Mouse (Mus musculus): ENCODE data around the gene Kpna1.
A peak's percentile ranks its signal among the peaks of the same experiment; 100 is the strongest.
"Not testable (repeated sequence)": the region's sequence is repeated elsewhere in the genome, so short reads cannot be mapped to it uniquely, and the experiment has no call there.

The Kpna1 gene

GRCm38 (mm10) chr16:35978450-35978849 is at the start of gene Kpna1:
TSS of gene Kpna1 (plus strand) at chr16:35978750.
- not testable (repeated sequence) for ATAC-seq (ENCODE audit: low TSS enrichment)

- ATAC-seq (ENCODE audit: low TSS enrichment) = no peak
Measured at GRCm38 (mm10) chr16:35932179-35933055, 46.1 kb upstream of the Kpna1 start.

DNA sequence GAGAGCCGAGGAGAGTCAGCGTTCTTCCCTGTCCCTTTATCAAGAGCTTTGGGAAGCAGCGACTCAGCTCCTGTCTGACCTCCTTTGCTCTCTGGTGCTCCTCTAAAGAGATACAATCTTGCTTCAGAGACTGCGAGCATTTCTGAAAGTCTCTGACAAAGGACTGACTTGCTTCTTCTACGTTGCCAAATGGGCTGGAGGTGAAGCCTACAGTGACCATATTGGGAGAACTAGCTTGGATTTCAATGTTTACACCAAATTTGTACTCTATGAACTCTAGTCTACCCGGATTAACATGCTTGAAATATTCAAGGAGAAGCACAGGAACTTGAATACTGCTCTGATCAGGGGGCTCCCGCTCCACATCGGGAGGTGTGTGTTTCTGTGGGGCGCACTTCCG is 45.4 kb upstream of the Kpna1 start:
- no peak for ATAC-seq (ENCODE audit: low TSS enrichment)

DNA sequence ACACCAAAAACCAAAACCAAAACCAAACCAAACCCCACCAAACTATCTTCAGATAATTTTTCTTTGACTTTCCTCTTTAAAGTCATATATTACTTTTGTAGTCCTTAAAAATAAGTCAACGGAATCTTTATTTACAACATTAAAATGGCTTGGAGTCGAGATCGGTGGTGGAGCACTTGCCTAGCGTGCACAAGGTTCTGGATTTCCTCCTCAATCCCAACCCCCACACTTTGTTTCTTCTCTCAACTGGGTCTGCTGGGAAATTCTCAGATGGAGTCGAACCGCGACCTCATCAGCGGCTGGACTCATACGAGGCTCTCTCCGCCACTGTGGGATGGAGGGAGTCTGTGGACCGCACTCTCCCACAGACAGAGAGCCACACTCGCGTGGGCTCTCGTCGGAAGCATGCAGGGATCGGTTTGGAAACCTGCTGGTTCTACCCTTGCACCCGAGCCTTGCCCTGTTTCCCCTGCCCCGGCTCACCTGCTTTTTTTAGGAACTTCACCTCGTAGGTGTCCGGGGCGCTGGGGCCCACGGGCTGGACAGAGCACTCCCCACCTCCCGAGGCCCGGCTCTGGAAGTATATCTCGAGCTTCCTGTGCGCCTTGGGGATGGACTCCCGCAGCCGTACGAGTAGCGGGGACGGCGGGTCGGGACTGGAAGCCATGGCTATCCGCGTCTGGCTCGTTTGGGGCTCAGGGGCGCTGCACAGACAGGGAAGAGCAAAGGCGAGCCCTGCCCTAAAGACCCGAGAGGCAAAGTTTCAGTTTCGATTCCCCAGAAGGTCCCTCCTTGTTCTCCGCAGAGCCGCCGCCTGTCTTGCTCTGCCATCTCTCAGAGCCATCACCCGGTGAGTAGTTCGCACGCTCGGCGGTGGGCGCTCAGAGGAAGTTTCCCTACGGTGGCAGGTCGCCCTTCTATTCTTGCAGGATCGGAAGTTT is 40.1 kb upstream of the Kpna1 start, which contains the start of the genes Parp9 and Dtx3l:
Gene Parp9, plus strand, starts transcription at position 260 of the 941 bp plus-strand sequence.
Gene Dtx3l, minus strand, starts transcription at position 941 of the 941 bp plus-strand sequence.
- ATAC-seq (ENCODE audit: low TSS enrichment) = peak; percentile 83

GRCm38 (mm10) chr16:35939261-35939660 is 39.3 kb upstream of the Kpna1 start:
- no peak; the same call in 1 of the 2 replicates for ATAC-seq (ENCODE audit: low TSS enrichment)

GRCm38 (mm10) chr16:35939690-35940089 is 38.9 kb upstream of the Kpna1 start:
- peak; percentile 80 for ATAC-seq (ENCODE audit: low TSS enrichment)

GRCm38 (mm10) chr16:35941382-35941781 is 37.2 kb upstream of the Kpna1 start:
- ATAC-seq (ENCODE audit: low TSS enrichment) = no peak

DNA sequence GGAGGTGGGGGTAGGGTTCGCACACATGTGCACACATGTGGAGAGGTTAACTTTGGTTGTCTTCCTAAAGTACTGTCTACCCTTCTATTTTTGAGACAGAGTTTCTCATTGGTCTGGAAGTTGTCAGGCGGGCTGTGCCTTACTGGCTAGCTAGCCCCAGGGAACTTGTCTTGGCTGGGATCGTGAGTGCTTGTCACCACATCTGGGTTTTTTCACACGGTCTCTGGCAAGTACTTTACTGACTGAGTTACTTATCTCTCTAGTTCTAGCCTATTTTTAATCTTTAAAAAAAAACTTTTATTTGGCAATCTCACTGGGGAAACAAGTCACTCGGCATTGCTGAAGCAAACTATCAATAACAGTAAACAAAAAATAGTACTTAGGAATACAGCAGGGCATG is 29.3 kb upstream of the Kpna1 start:
- ATAC-seq (ENCODE audit: low TSS enrichment) = no peak

DNA sequence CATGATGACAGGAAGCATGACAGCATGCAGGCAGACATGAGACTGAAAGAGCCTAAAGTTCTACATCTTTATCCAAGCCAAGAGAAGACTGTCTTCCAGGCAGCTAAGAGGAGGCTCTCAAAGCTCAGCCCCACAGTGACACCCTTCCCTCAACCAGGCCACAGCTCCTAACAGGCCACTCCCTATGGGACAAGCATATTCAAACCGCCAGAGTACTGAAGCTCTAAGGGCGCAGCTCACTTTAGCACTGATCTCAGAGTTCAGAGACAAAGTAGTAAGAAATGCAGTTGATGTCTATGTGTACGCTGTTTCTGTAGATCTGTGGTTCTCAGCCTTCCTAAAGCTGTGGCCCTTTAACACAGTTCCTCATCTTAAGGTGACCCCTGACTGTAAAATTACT is 27.3 kb upstream of the Kpna1 start:
- no peak for ATAC-seq (ENCODE audit: low TSS enrichment)

GRCm38 (mm10) chr16:35952628-35953130 is 25.9 kb upstream of the Kpna1 start:
- ATAC-seq (ENCODE audit: low TSS enrichment) = no peak

DNA sequence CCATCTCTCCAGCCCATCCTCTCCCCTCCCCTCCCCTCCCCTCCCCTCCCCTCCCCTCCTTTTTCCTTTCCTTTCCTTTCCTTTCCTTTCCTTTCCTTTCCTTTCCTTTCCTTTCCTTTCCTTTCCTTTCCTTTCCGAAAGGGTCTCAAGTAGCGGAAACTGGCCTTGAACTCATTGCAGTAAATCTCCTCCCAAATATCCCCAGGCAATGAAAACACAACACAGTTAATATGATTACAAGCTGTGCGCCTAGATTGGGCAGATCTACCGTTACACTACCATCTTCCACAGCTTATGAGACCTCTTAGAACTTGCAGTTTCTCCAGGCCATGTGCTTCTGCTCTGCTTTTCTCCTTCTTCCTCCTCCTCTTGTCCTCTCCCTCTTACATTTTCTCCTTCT is 12.6 kb upstream of the Kpna1 start:
- ATAC-seq (ENCODE audit: low TSS enrichment) = not testable (repeated sequence)

GRCm38 (mm10) chr16:35966411-35967115 is 12.0 kb upstream of the Kpna1 start:
- no peak for ATAC-seq (ENCODE audit: low TSS enrichment)

DNA sequence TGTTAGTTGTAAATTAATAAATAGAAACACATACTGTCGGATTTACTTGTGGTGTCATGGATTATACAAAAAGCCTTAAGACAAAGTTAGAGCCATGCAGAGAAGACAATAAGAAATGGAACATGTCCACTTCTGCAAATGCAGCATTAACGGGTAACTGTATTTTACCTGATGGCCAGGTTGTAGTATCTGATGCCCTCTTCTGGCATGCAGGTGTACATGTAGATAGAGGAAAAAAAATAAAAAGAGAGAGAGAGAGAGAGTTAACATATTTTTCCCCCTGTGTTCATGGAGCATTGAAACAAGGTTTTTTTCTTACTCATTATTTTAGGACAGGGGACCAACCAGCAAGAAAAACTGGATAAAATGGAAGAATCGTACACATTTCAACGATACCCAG is 11.2 kb upstream of the Kpna1 start:
- no peak for ATAC-seq (ENCODE audit: low TSS enrichment)

DNA sequence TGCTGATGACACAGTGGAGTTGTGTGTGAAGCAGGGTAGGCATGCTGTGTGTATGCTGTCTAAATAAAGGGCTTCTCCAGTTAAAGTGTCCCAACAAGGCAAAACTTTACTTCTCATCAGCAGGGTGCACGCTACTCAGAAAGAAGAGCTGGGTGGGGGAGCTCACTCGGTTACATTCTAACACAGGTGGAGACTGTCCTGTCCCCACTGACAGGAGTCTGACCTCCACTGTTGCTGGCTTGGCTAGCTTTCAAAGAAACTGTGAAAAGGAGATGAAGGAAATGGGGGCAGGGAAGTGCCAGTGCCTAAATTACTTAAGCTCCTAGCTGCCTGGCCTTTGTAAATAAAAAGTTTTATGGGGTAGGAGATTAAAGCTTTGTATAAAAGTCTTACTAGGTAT is 10.4 kb upstream of the Kpna1 start:
- ATAC-seq (ENCODE audit: low TSS enrichment) = no peak

DNA sequence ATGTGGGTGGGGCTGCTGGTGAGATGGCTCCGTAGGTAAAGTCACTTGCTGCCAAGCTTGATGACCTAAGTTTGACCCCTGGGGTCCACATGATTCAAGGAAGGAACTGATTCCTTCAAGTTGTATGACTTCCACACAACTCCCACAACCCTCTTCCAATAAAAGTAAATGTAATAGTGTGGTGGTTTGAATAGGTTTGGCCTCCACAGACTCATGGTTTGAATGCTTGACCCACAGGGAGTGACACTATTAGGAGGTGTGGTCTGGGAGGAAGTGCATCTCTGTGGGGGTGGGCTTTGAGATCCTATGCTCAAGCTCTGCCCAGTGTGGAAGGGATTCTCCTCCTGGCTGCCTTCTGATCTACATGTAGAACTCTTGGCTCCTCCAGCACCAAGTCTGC is 4.5 kb upstream of the Kpna1 start:
- no peak for ATAC-seq (ENCODE audit: low TSS enrichment)

- ATAC-seq (ENCODE audit: low TSS enrichment) = 0 out of 2 replicates have a peak, but pooled peaks have one; percentile 29
Measured at GRCm38 (mm10) chr16:35981363-35981821, 2.8 kb downstream of the Kpna1 start.

GRCm38 (mm10) chr16:35982506-35982901 is 4.0 kb downstream of the Kpna1 start:
- ATAC-seq (ENCODE audit: low TSS enrichment) = no peak

DNA sequence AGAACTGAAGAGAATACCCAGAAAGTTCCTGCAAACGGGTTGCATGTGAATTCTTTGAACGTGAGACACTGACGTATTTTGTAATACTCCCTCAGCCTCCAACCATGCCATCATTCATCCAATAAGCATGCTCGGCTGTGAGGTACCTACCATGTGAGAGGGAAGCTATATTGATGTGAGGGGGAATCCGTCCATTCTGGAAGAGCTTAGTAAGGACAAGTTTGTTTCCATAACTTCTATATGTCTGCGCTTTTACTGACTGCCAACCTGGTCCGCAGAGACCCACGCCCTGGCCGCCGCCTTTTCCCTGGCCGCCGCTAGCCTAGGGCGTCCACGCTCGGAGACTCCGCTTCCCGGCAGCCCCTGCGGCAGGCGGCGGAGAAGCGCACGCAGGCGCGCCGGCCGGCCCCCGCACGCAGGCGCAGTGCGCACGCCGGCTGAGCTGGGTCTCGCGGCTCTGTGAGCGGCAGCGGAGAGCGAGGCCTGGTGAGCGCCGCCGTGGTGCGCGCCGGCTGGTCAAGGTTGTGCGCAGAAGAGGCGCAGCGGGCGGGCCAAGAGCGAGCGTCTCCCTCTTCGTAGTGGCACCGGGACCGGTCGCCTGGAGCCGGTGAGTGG is 4.5 kb downstream of the Kpna1 start:
- ATAC-seq (ENCODE audit: low TSS enrichment) = peak; percentile 91

DNA sequence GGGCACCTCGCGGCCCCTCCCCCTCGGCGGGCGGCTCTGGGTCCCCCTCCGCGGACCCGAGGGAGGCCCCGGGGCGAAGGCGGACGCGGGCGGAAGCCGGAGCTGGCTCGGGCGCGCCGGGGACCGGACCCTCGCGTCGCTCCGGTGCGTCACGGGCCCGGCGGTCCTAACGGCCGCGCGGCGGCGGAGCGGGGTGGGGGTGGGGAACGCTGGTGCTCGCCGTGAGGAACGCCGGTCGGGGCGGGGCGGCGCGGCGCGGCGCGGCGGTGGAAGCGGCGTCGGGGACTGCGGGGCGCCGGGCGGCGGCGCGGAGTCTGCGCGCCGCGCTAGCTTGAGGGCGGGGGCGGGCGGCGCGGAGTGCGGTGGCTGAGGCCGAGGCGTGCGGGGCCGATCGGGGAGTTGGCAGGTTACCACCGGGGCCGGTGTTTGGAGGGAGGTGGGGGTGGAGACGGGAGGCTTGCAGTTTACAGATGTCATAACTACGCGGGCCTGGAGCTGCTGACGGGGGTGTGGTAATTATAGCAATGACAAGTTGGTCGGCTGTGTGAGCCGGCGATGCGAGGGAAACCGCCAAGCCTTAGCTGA is 5.1 kb downstream of the Kpna1 start:
- peak; percentile 68 for ATAC-seq (ENCODE audit: low TSS enrichment)

- ATAC-seq (ENCODE audit: low TSS enrichment) = no peak
Measured at GRCm38 (mm10) chr16:35984471-35984870, 5.9 kb downstream of the Kpna1 start.

GRCm38 (mm10) chr16:35987930-35988329 is 9.4 kb downstream of the Kpna1 start:
- no peak for ATAC-seq (ENCODE audit: low TSS enrichment)

Measured in frontal cortex, adult (tissue).